Mouse (Mus musculus): Measurements from ENCODE around the gene BC004004. TPM values are rescaled to one million over a fixed set of nuclear protein-coding genes. Genes with fewer than 3 reads are reported as not detected.
A peak's percentile ranks its signal among the peaks of the same experiment; 100 is the strongest.
"Not testable (repeated sequence)": the region's sequence is repeated elsewhere in the genome, so short reads cannot be mapped to it uniquely, and the experiment has no call there.

Gene BC004004
- polyA plus RNA-seq, 1 experiment from 2014 or later: 105 TPM

GRCm38 (mm10) chr17:29263417-29263816 is 5.2 kb upstream of the BC004004 start:
- H3K27ac ChIP-seq (ENCODE audit: low read depth): peak overlapping the region; percentile 97
- peak overlapping the region; percentile 74 for H3K4me2 ChIP-seq (ENCODE audit: low read depth, low read length)
- H3K9ac ChIP-seq (replicated peaks): peak overlapping the region; percentile 80
- WGBS (ENCODE audit: insufficient replicate concordance): under 1% methylated on average over 14 of the region's 14 CpGs
- ATAC-seq: no peak
- peaks cover 8% of the 10 kb centered on the region for H3K36me3 ChIP-seq (replicated peaks; ENCODE audit: insufficient read depth, low read length)
- no peaks in the 10 kb centered on the region for H3K9me3 ChIP-seq (ENCODE audit: low read length)
- peaks cover 36% of the 10 kb centered on the region for H3K4me1 ChIP-seq (ENCODE audit: insufficient read depth)
- TF ChIP-seq CTCF (IDR thresholded peaks at IDR 0.05; ENCODE audit: low read depth): no peak
- no peak for TF ChIP-seq EP300 (IDR thresholded peaks at IDR 0.05; ENCODE audit: low read depth)
- DNase-seq: no peak
- no peaks in the 10 kb centered on the region for H3K27me3 ChIP-seq (ENCODE audit: insufficient read depth, low read length)
- H3K4me3 ChIP-seq (ENCODE audit: low read depth, low read length): peak overlapping the region; percentile 81

GRCm38 (mm10) chr17:29263840-29264633 is 4.6 kb upstream of the BC004004 start, which contains the start of gene Ppil1:
TSS of gene Ppil1 (minus strand) at chr17:29264186.
- TF ChIP-seq EP300 (IDR thresholded peaks at IDR 0.05; ENCODE audit: low read depth) (peak; percentile 79), CTCF (IDR thresholded peaks at IDR 0.05; ENCODE audit: low read depth) (no peak)
- Histone ChIP-seq H3K27ac (ENCODE audit: low read depth) (peak within 1 kb of the TSS; percentile 97), H3K4me1 (ENCODE audit: insufficient read depth) (peaks cover 32% of the 10 kb centered on the region), H3K4me3 (ENCODE audit: low read depth, low read length) (peak within 1 kb of the TSS; percentile 81), H3K4me2 (ENCODE audit: low read depth, low read length) (peak within 1 kb of the TSS; percentile 74), H3K9ac (replicated peaks) (peak within 1 kb of the TSS; percentile 80), H3K36me3 (replicated peaks; ENCODE audit: insufficient read depth, low read length) (peaks cover 6% of the 10 kb centered on the region; the same call in 1 of the 2 replicates), H3K9me3 (ENCODE audit: low read length) (no peaks in the 10 kb centered on the region), H3K27me3 (ENCODE audit: insufficient read depth, low read length) (no peaks in the 10 kb centered on the region)
- DNase-seq (peak; percentile 87), ATAC-seq (peak; percentile 60)
- WGBS (ENCODE audit: insufficient replicate concordance): 6% methylated on average over 38 of the region's 38 CpGs

- H3K9ac ChIP-seq (replicated peaks): peak overlapping the region; percentile 80
- TF ChIP-seq CTCF (IDR thresholded peaks at IDR 0.05; ENCODE audit: low read depth) (no peak), EP300 (IDR thresholded peaks at IDR 0.05; ENCODE audit: low read depth) (no peak)
- WGBS (ENCODE audit: insufficient replicate concordance): 44% methylated on average over 5 of the region's 5 CpGs
- H3K4me3 ChIP-seq (ENCODE audit: low read depth, low read length): no peak overlapping the region; the same call in 1 of the 2 replicates
- ATAC-seq (no peak), DNase-seq (no peak)
- peaks cover 32% of the 10 kb centered on the region for H3K4me1 ChIP-seq (ENCODE audit: insufficient read depth)
- H3K27ac ChIP-seq (ENCODE audit: low read depth): peak overlapping the region; percentile 97
- H3K36me3 ChIP-seq (replicated peaks; ENCODE audit: insufficient read depth, low read length): 0 out of 2 replicates have a peak, but pooled peaks cover 5% of the 10 kb centered on the region
- no peaks in the 10 kb centered on the region for H3K27me3 ChIP-seq (ENCODE audit: insufficient read depth, low read length)
- peak overlapping the region; percentile 74 for H3K4me2 ChIP-seq (ENCODE audit: low read depth, low read length)
- H3K9me3 ChIP-seq (ENCODE audit: low read length): no peaks in the 10 kb centered on the region
These were observed 3.8 kb upstream of the BC004004 start for GRCm38 (mm10) chr17:29264760-29265159.

GRCm38 (mm10) chr17:29267040-29267439 is 1.5 kb upstream of the BC004004 start:
- not testable (repeated sequence) for DNase-seq; H3K9ac ChIP-seq (replicated peaks); H3K27me3 ChIP-seq (ENCODE audit: insufficient read depth, low read length); H3K9me3 ChIP-seq (ENCODE audit: low read length); H3K4me2 ChIP-seq (ENCODE audit: low read depth, low read length); H3K4me3 ChIP-seq (ENCODE audit: low read depth, low read length); H3K36me3 ChIP-seq (replicated peaks; ENCODE audit: insufficient read depth, low read length); ATAC-seq; H3K27ac ChIP-seq (ENCODE audit: low read depth)
- H3K4me1 ChIP-seq (ENCODE audit: insufficient read depth): peaks cover 38% of the 10 kb centered on the region
- WGBS (ENCODE audit: insufficient replicate concordance): 96% methylated on average over 2 of the region's 2 CpGs

GRCm38 (mm10) chr17:29267931-29268681 is 482 bp upstream of the BC004004 start:
- H3K4me2 ChIP-seq (ENCODE audit: low read depth, low read length): peak overlapping the region; percentile 88
- H3K27ac ChIP-seq (ENCODE audit: low read depth): peak overlapping the region; percentile 92
- no peaks in the 10 kb centered on the region for H3K9me3 ChIP-seq (ENCODE audit: low read length)
- H3K36me3 ChIP-seq (replicated peaks; ENCODE audit: insufficient read depth, low read length): no peaks in the 10 kb centered on the region
- ATAC-seq: 0 out of 2 replicates have a peak, but pooled peaks have one; percentile 0
- 57% methylated on average over 6 of the region's 6 CpGs for WGBS (ENCODE audit: insufficient replicate concordance)
- peak overlapping the region; percentile 81 for H3K4me3 ChIP-seq (ENCODE audit: low read depth, low read length)
- peaks cover 31% of the 10 kb centered on the region for H3K4me1 ChIP-seq (ENCODE audit: insufficient read depth)
- TF ChIP-seq EP300 (IDR thresholded peaks at IDR 0.05; ENCODE audit: low read depth): no peak
- no peak for TF ChIP-seq CTCF (IDR thresholded peaks at IDR 0.05; ENCODE audit: low read depth)
- DNase-seq: no peak
- H3K27me3 ChIP-seq (ENCODE audit: insufficient read depth, low read length): no peaks in the 10 kb centered on the region
- peak overlapping the region; percentile 86; the same call in 1 of the 2 replicates for H3K9ac ChIP-seq (replicated peaks)

- peak overlapping the region; percentile 86 for H3K9ac ChIP-seq (replicated peaks)
- peak overlapping the region; percentile 81 for H3K4me3 ChIP-seq (ENCODE audit: low read depth, low read length)
- no peaks in the 10 kb centered on the region for H3K27me3 ChIP-seq (ENCODE audit: insufficient read depth, low read length)
- H3K27ac ChIP-seq (ENCODE audit: low read depth): peak overlapping the region; percentile 92
- peaks cover 29% of the 10 kb centered on the region for H3K4me1 ChIP-seq (ENCODE audit: insufficient read depth)
- H3K36me3 ChIP-seq (replicated peaks; ENCODE audit: insufficient read depth, low read length): no peaks in the 10 kb centered on the region
- WGBS (ENCODE audit: insufficient replicate concordance): 11% methylated on average over 10 of the region's 10 CpGs
- no peaks in the 10 kb centered on the region for H3K9me3 ChIP-seq (ENCODE audit: low read length)
- no peak for ATAC-seq
- DNase-seq: no peak
- peak overlapping the region; percentile 88 for H3K4me2 ChIP-seq (ENCODE audit: low read depth, low read length)
- TF ChIP-seq EP300 (IDR thresholded peaks at IDR 0.05; ENCODE audit: low read depth) (no peak), CTCF (IDR thresholded peaks at IDR 0.05; ENCODE audit: low read depth) (no peak)
These were observed 740 bp downstream of the BC004004 start for GRCm38 (mm10) chr17:29269349-29269706.

All from liver, postnatal 0 days (tissue).